Mouse (Mus musculus): ENCODE results near the gene Mrtfa. TPM values are rescaled to one million over a fixed set of nuclear protein-coding genes. Genes with fewer than 3 reads are reported as not detected.

Gene Mrtfa
- polyA plus RNA-seq, 1 experiment from 2014 or later = 4.5 TPM

- Histone ChIP-seq H3K4me1 (ENCODE audit: insufficient read depth) (peaks cover 7% of the 10 kb centered on the region; the same call in 1 of the 2 replicates), H3K27me3 (ENCODE audit: insufficient read depth, low read length) (0 out of 2 replicates have a peak, but pooled peaks cover 5% of the 10 kb centered on the region), H3K27ac (ENCODE audit: low read depth) (no peak within 1 kb of the TSS), H3K9me3 (ENCODE audit: low read length) (no peaks in the 10 kb centered on the region), H3K4me3 (ENCODE audit: low read depth, low read length) (peak within 1 kb of the TSS; percentile 42), H3K9ac (replicated peaks) (0 out of 2 replicates have a peak within 1 kb of the TSS, but pooled peaks have one; percentile 38), H3K36me3 (replicated peaks; ENCODE audit: insufficient read depth, low read length) (no peaks in the 10 kb centered on the region), H3K4me2 (ENCODE audit: low read depth, low read length) (peak within 1 kb of the TSS; percentile 70)
- DNase-seq = peak; percentile 50
- 5% methylated on average over 25 of the region's 25 CpGs for WGBS (ENCODE audit: insufficient replicate concordance)
- ATAC-seq = peak; percentile 41; the same call in 1 of the 2 replicates
- TF ChIP-seq EP300 (IDR thresholded peaks at IDR 0.05; ENCODE audit: low read depth) (no peak), CTCF (IDR thresholded peaks at IDR 0.05; ENCODE audit: low read depth) (peak; percentile 43)
These were observed 44.7 kb upstream of the Mrtfa start, which contains the start of gene Mchr1 for GRCm38 (mm10) chr15:81235086-81235920. Mchr1 (plus strand) TSS chr15:81235499.

- DNase-seq (no peak), ATAC-seq (no peak)
- Histone ChIP-seq H3K36me3 (replicated peaks; ENCODE audit: insufficient read depth, low read length) (no peaks in the 10 kb centered on the region), H3K27ac (ENCODE audit: low read depth) (no peak overlapping the region), H3K27me3 (ENCODE audit: insufficient read depth, low read length) (0 out of 2 replicates have a peak, but pooled peaks cover 5% of the 10 kb centered on the region), H3K9me3 (ENCODE audit: low read length) (no peaks in the 10 kb centered on the region), H3K4me2 (ENCODE audit: low read depth, low read length) (no peak overlapping the region), H3K4me1 (ENCODE audit: insufficient read depth) (peaks cover 7% of the 10 kb centered on the region; the same call in 1 of the 2 replicates), H3K9ac (replicated peaks) (no peak overlapping the region), H3K4me3 (ENCODE audit: low read depth, low read length) (no peak overlapping the region)
- TF ChIP-seq EP300 (IDR thresholded peaks at IDR 0.05; ENCODE audit: low read depth) (no peak), CTCF (IDR thresholded peaks at IDR 0.05; ENCODE audit: low read depth) (no peak)
- WGBS (ENCODE audit: insufficient replicate concordance) = 59% methylated on average over 7 of the region's 7 CpGs
These were observed 40.8 kb upstream of the Mrtfa start for GRCm38 (mm10) chr15:81231325-81231724.

- Histone ChIP-seq H3K4me3 (ENCODE audit: low read depth, low read length) (no peak overlapping the region), H3K4me2 (ENCODE audit: low read depth, low read length) (no peak overlapping the region), H3K4me1 (ENCODE audit: insufficient read depth) (no peaks in the 10 kb centered on the region), H3K27me3 (ENCODE audit: insufficient read depth, low read length) (no peaks in the 10 kb centered on the region), H3K27ac (ENCODE audit: low read depth) (no peak overlapping the region), H3K9ac (replicated peaks) (no peak overlapping the region), H3K9me3 (ENCODE audit: low read length) (no peaks in the 10 kb centered on the region), H3K36me3 (replicated peaks; ENCODE audit: insufficient read depth, low read length) (no peaks in the 10 kb centered on the region)
- WGBS (ENCODE audit: insufficient replicate concordance) = 52% methylated on average over 3 of the region's 3 CpGs
- DNase-seq (no peak), ATAC-seq (no peak)
- TF ChIP-seq CTCF (IDR thresholded peaks at IDR 0.05; ENCODE audit: low read depth) = no peak
- no peak for TF ChIP-seq EP300 (IDR thresholded peaks at IDR 0.05; ENCODE audit: low read depth)
These were observed 39.2 kb upstream of the Mrtfa start for GRCm38 (mm10) chr15:81229791-81230190.

DNA sequence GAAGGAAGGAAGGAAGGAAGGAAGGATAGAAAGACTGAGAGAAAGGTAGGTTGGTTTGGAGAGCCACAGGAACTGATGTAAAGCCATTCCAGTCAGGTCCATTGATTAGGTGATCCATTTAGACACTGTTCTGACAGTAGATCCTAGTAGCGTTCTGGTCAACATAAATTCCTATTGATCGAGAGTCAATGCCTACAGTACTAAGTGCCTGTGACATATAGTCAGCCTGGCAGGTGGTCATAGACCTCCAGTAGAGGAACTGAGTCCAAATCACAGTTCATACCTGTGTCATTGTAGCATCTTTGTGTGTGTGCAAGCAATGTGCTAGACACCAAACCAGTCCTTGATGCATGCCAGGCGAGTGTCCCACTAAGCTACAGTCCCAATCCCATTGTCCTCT lies 37.7 kb upstream of the Mrtfa start:
- WGBS (ENCODE audit: insufficient replicate concordance) = 76% methylated on average over 3 of the region's 3 CpGs
- H3K27me3 ChIP-seq (ENCODE audit: insufficient read depth, low read length) = no peaks in the 10 kb centered on the region
- H3K4me1 ChIP-seq (ENCODE audit: insufficient read depth) = no peaks in the 10 kb centered on the region
- no peak overlapping the region for H3K9ac ChIP-seq (replicated peaks)
- H3K4me2 ChIP-seq (ENCODE audit: low read depth, low read length) = no peak overlapping the region
- TF ChIP-seq CTCF (IDR thresholded peaks at IDR 0.05; ENCODE audit: low read depth) = no peak
- TF ChIP-seq EP300 (IDR thresholded peaks at IDR 0.05; ENCODE audit: low read depth) = no peak
- no peak for DNase-seq
- no peak overlapping the region for H3K4me3 ChIP-seq (ENCODE audit: low read depth, low read length)
- no peak for ATAC-seq
- H3K27ac ChIP-seq (ENCODE audit: low read depth) = no peak overlapping the region
- no peaks in the 10 kb centered on the region for H3K36me3 ChIP-seq (replicated peaks; ENCODE audit: insufficient read depth, low read length)
- H3K9me3 ChIP-seq (ENCODE audit: low read length) = no peaks in the 10 kb centered on the region

DNA sequence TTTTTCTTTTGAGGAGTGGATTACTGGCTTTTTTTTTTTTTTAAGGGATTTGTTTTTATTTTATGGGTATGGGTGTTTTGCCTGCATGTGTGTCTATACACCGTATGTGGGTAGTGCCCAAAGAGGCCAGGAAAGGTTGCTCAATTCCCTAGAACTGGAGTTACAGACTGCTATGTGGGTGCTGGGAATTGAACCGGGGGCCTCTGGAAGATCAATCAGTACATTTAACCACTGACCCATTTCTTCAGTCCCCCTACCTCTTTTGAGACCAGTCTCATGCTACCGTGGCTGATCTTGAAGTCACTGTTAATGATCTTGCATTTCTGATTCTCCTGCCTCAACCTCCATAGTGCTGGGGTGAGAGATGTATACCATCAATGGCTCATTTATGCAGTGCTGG lies 36.7 kb upstream of the Mrtfa start:
- Histone ChIP-seq H3K4me3 (ENCODE audit: low read depth, low read length) (no peak overlapping the region), H3K36me3 (replicated peaks; ENCODE audit: insufficient read depth, low read length) (no peaks in the 10 kb centered on the region), H3K4me1 (ENCODE audit: insufficient read depth) (no peaks in the 10 kb centered on the region), H3K27me3 (ENCODE audit: insufficient read depth, low read length) (no peaks in the 10 kb centered on the region), H3K9ac (replicated peaks) (no peak overlapping the region), H3K4me2 (ENCODE audit: low read depth, low read length) (no peak overlapping the region), H3K9me3 (ENCODE audit: low read length) (no peaks in the 10 kb centered on the region), H3K27ac (ENCODE audit: low read depth) (no peak overlapping the region)
- ATAC-seq (no peak), DNase-seq (no peak)
- TF ChIP-seq CTCF (IDR thresholded peaks at IDR 0.05; ENCODE audit: low read depth) (no peak), EP300 (IDR thresholded peaks at IDR 0.05; ENCODE audit: low read depth) (no peak)
- WGBS (ENCODE audit: insufficient replicate concordance) = 84% methylated on average over 3 of the region's 3 CpGs

DNA sequence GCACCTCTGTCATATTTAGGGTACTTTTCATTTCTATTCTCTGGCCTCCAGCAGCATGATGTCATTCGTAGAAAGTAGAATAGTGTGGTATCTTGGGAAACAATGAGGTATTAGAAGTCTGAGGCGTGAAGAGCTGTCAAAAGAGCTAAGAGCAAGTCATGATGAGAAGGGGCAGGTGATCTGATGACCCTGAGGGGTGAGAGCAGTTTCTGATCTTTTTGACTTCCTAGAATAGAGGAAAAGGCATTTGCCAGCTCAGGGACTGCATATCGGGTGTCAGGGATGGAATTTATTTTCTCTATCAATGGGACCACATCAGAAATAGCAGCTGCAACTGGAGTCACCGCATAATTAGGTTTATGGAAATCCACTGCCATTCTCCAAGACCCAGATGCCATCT lies 36.2 kb upstream of the Mrtfa start:
- Histone ChIP-seq H3K9ac (replicated peaks) (no peak overlapping the region), H3K4me3 (ENCODE audit: low read depth, low read length) (no peak overlapping the region), H3K4me1 (ENCODE audit: insufficient read depth) (no peaks in the 10 kb centered on the region), H3K9me3 (ENCODE audit: low read length) (no peaks in the 10 kb centered on the region), H3K36me3 (replicated peaks; ENCODE audit: insufficient read depth, low read length) (no peaks in the 10 kb centered on the region), H3K27me3 (ENCODE audit: insufficient read depth, low read length) (no peaks in the 10 kb centered on the region), H3K4me2 (ENCODE audit: low read depth, low read length) (no peak overlapping the region), H3K27ac (ENCODE audit: low read depth) (no peak overlapping the region)
- DNase-seq = no peak
- no peak for ATAC-seq
- 78% methylated on average over 4 of the region's 4 CpGs for WGBS (ENCODE audit: insufficient replicate concordance)
- no peak for TF ChIP-seq CTCF (IDR thresholded peaks at IDR 0.05; ENCODE audit: low read depth)
